22 mouse cellular contexts compared by ENCODE assay signal in genomic region chrX:140738986-140739385, GRCm38 (mm10).
"Had no signal": no experiment of that assay in that cellular context is flagged by ENCODE, and none has a peak within 500 bp of the region (broad histone marks: within the 10 kb centered on the region; RNA-seq: fewer than 3 reads in every experiment).

No protein-coding gene starts in this region.

- H3K4me1 ChIP-seq: heart, embryonic 15.5 days; hindbrain, embryonic 13.5 days; hindbrain, embryonic 15.5 days; limb, embryonic 13.5 days; limb, embryonic 15.5 days; liver, embryonic 12.5 days had no signal

- H3K36me3 ChIP-seq: heart, embryonic 15.5 days; hindbrain, embryonic 13.5 days; hindbrain, embryonic 15.5 days; limb, embryonic 13.5 days; limb, embryonic 15.5 days; liver, embryonic 12.5 days had no signal

- H3K27ac ChIP-seq: heart, adult 2 months; heart, embryonic 13.5 days; heart, embryonic 15.5 days; hindbrain, embryonic 13.5 days; hindbrain, embryonic 15.5 days; hindbrain, postnatal 0 days; limb, embryonic 13.5 days; limb, embryonic 15.5 days; liver, embryonic 12.5 days; liver, embryonic 14.5 days had no signal

- H3K27me3 ChIP-seq: heart, embryonic 13.5 days; heart, embryonic 15.5 days; liver, embryonic 12.5 days had no signal

- ATAC-seq: forebrain, postnatal 0 days; hindbrain, postnatal 0 days; intestine, embryonic 16.5 days; liver, embryonic 12.5 days had no signal

- H3K9me3 ChIP-seq: heart, embryonic 13.5 days; heart, embryonic 15.5 days; hindbrain, embryonic 13.5 days; hindbrain, embryonic 15.5 days; limb, embryonic 13.5 days; limb, embryonic 15.5 days; liver, embryonic 12.5 days had no signal

- H3K4me2 ChIP-seq: heart, embryonic 11.5 days; heart, embryonic 13.5 days; heart, embryonic 15.5 days; hindbrain, embryonic 13.5 days; hindbrain, embryonic 15.5 days; limb, embryonic 13.5 days; limb, embryonic 15.5 days; liver, embryonic 12.5 days had no signal

- H3K4me3 ChIP-seq: heart, adult 2 months; heart, embryonic 13.5 days; heart, embryonic 15.5 days; hindbrain, embryonic 13.5 days; hindbrain, embryonic 15.5 days; limb, embryonic 13.5 days; limb, embryonic 15.5 days; liver, embryonic 12.5 days had no signal

- DNase-seq: forebrain, postnatal 0 days; gastrocnemius, postnatal 14 days; gastrocnemius, postnatal 36 days; heart, adult 11 months; heart, adult 2 months; heart, postnatal 14 days; heart, postnatal 36 days; kidney, adult 11 months; layer of hippocampus, adult 9-11 months; layer of hippocampus, postnatal 36 days; left cerebral cortex, postnatal 4 days had no signal

- H3K9ac ChIP-seq: forebrain, postnatal 0 days; heart, embryonic 13.5 days; heart, embryonic 15.5 days; hindbrain, embryonic 13.5 days; hindbrain, embryonic 15.5 days; limb, embryonic 13.5 days; limb, embryonic 15.5 days; liver, embryonic 12.5 days; liver, embryonic 14.5 days had no signal
